Mouse (Mus musculus): ENCODE data around the gene Slfn1. TPM values are rescaled to one million over a fixed set of nuclear protein-coding genes. Genes with fewer than 3 reads are reported as not detected.
"Not testable (repeated sequence)": the region's sequence is repeated elsewhere in the genome, so short reads cannot be mapped to it uniquely, and the experiment has no call there.

Gene Slfn1
- polyA plus RNA-seq, 1 experiment from 2014 or later: not detected

DNA sequence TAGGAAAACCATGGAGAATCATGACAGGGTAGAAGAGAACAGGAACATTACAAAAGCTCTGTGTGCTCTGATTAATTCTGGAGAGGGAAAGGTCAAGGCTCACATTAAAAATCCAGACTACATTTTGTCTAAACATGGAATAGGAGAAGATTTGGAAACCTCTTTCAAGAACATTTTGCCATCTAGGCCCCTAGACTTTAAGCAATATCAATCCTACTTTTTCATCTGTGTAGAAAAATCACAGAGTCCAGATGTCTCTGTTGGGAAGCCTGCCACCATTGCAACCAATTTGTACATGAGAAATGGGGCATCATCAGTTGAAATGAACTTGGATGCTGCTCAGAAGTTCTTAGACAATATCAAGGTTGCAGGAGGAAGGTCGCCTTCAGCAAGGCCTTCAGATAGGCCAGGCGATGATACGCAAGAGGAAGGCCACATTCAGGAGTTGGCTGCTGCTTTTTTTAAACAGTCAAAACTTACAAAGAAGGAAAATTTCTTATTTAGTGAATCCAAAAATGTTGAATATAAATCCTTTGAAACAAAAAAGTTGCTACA is 4.6 kb downstream of the Slfn1 start:
- Histone ChIP-seq H3K27ac (no peak overlapping the region), H3K9ac (no peak overlapping the region), H3K4me1 (no peaks in the 10 kb centered on the region), H3K9me3 (replicated peaks) (no peaks in the 10 kb centered on the region), H3K4me2 (replicated peaks) (no peak overlapping the region), H3K27me3 (no peaks in the 10 kb centered on the region), H3K36me3 (no peaks in the 10 kb centered on the region), H3K4me3 (no peak overlapping the region)
- ATAC-seq (ENCODE audit: low FRiP score): no peak
- 98% methylated on average over 3 of the region's 3 CpGs for WGBS

DNA sequence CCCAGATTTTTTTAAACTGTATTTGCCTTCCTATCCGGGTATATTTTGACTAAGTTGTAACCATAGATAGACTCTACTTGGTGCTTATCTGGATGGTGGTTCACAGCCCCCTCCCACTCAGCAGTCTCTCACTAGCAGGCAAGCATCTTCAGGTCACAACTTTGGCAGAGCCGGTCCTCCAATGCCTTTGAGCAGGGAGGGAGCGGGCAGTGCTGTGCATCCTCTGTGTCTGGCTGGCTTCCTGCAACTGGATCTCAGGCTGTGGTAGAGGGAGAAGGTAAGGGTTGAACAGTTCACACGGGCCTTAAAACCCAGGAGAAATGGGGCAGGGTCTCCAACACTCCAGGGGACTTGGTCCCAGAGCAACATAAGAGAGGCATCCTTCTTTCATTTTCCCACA is 6.5 kb downstream of the Slfn1 start:
- H3K27ac ChIP-seq: no peak overlapping the region
- no peak overlapping the region for H3K4me2 ChIP-seq (replicated peaks)
- no peaks in the 10 kb centered on the region for H3K27me3 ChIP-seq
- H3K9ac ChIP-seq: no peak overlapping the region
- H3K36me3 ChIP-seq: no peaks in the 10 kb centered on the region
- H3K4me3 ChIP-seq: no peak overlapping the region
- no peaks in the 10 kb centered on the region for H3K4me1 ChIP-seq
- no peaks in the 10 kb centered on the region for H3K9me3 ChIP-seq (replicated peaks)
- ATAC-seq (ENCODE audit: low FRiP score): no peak
- WGBS: 82% methylated on average over 4 of the region's 4 CpGs

DNA sequence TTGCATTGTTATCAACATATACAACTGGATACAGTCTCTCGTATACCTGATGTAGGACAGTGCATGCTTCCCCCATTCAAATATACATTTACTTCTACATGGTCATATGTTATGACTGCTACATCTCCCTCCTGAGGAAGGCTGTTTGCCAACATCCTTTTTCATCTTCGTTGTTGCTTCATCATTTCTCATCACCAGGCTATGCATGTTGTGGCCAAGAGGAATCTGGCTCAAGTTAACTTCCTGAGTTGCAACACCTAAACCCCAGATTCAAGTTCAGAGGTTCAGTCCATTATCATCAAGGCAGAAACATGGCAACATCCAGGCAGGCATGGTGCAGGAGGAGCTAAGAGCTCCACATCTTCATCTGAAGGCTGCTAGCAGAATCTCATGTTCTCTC is 8.3 kb downstream of the Slfn1 start:
- no peak for ATAC-seq (ENCODE audit: low FRiP score)
- H3K9ac ChIP-seq: no peak overlapping the region
- WGBS: 77% methylated on average over 2 of the region's 2 CpGs
- no peak overlapping the region for H3K27ac ChIP-seq
- H3K36me3 ChIP-seq: no peaks in the 10 kb centered on the region
- no peaks in the 10 kb centered on the region for H3K27me3 ChIP-seq
- no peaks in the 10 kb centered on the region for H3K4me1 ChIP-seq
- H3K4me3 ChIP-seq: no peak overlapping the region
- no peak overlapping the region for H3K4me2 ChIP-seq (replicated peaks)
- H3K9me3 ChIP-seq (replicated peaks): no peaks in the 10 kb centered on the region

DNA sequence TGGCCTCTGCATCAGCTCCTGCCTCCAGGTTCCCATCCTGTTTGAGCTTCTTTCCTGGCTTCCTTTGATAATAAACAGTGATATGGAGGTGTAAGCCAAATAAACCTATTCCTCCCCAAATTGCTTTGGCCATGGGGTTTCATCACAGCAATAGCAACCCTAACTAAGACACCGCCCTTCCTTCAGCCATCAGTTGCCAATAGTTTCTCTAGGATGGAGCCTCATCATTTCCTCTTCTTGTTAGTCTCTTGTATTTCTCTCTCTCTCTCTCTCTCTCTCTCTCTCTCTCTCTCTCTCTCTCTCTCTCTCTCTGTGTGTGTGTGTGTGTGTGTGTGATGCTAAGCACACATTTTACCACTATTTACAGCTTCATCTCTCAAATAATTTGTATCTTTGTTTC is 9.0 kb downstream of the Slfn1 start:
- H3K4me1 ChIP-seq; H3K9ac ChIP-seq; H3K4me3 ChIP-seq; ATAC-seq (ENCODE audit: low FRiP score); H3K27ac ChIP-seq; H3K4me2 ChIP-seq (replicated peaks); H3K27me3 ChIP-seq; H3K9me3 ChIP-seq (replicated peaks); H3K36me3 ChIP-seq: not testable (repeated sequence)
- WGBS: 100% methylated on average over 1 of the region's 1 CpGs

DNA sequence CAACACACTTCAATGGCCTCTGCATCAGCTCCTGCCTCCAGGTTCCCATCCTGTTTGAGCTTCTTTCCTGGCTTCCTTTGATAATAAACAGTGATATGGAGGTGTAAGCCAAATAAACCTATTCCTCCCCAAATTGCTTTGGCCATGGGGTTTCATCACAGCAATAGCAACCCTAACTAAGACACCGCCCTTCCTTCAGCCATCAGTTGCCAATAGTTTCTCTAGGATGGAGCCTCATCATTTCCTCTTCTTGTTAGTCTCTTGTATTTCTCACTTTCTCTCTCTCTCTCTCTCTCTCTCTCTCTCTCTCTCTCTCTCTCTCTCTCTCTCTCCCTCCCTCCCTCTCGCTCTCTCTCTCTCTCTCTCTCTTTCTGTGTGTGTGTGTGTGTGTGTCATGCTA is 20.6 kb downstream of the Slfn1 start:
- not testable (repeated sequence) for ATAC-seq (ENCODE audit: low FRiP score); H3K9me3 ChIP-seq (replicated peaks); H3K36me3 ChIP-seq; H3K4me1 ChIP-seq; H3K4me3 ChIP-seq; H3K27ac ChIP-seq; H3K9ac ChIP-seq; H3K4me2 ChIP-seq (replicated peaks); H3K27me3 ChIP-seq
- WGBS: 86% methylated on average over 1 of the region's 2 CpGs

DNA sequence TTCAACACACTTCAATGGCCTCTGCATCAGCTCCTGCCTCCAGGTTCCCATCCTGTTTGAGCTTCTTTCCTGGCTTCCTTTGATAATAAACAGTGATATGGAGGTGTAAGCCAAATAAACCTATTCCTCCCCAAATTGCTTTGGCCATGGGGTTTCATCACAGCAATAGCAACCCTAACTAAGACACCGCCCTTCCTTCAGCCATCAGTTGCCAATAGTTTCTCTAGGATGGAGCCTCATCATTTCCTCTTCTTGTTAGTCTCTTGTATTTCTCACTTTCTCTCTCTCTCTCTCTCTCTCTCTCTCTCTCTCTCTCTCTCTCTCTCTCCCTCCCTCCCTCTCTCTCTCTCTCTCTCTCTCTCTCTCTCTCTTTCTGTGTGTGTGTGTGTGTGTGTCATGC is 32.3 kb downstream of the Slfn1 start:
- H3K4me3 ChIP-seq; H3K4me2 ChIP-seq (replicated peaks); H3K36me3 ChIP-seq; H3K9ac ChIP-seq; H3K27ac ChIP-seq; H3K4me1 ChIP-seq; H3K9me3 ChIP-seq (replicated peaks); ATAC-seq (ENCODE audit: low FRiP score); H3K27me3 ChIP-seq: not testable (repeated sequence)
- no CpG with 5 or more reads among the region's 1 CpGs for WGBS

Other genes starting within 250 kb of the Slfn1 start
- gene Rffl, start 245.6 kb upstream of the Slfn1 start, polyA plus RNA-seq (2016; fragmentation: Nextera tagmentation; extraction: Ambion mirVana): 8.9 and 9.6 TPM in 2 replicates
- gene Rad51d, start 226.2 kb upstream of the Slfn1 start, polyA plus RNA-seq (2016; fragmentation: Nextera tagmentation; extraction: Ambion mirVana): 10.9 and 12.6 TPM in 2 replicates
- gene Fndc8, start 224.7 kb upstream of the Slfn1 start, polyA plus RNA-seq (2016; fragmentation: Nextera tagmentation; extraction: Ambion mirVana): 0.65 and 0.68 TPM in 2 replicates
- gene Nle1, start 208.4 kb upstream of the Slfn1 start, polyA plus RNA-seq (2016; fragmentation: Nextera tagmentation; extraction: Ambion mirVana): 32.1 and 32.7 TPM in 2 replicates
- gene Unc45b, start 206.3 kb upstream of the Slfn1 start, polyA plus RNA-seq (2016; fragmentation: Nextera tagmentation; extraction: Ambion mirVana): 1.4 and 4.1 TPM in 2 replicates
- 1.1 and 1.3 TPM in 2 replicates for gene Slfn5, start 165.5 kb upstream of the Slfn1 start, polyA plus RNA-seq (2016; fragmentation: Nextera tagmentation; extraction: Ambion mirVana)
- gene Slfn9, start 125.0 kb upstream of the Slfn1 start, polyA plus RNA-seq (2016; fragmentation: Nextera tagmentation; extraction: Ambion mirVana): 10.1 and 10.9 TPM in 2 replicates
- 0.34 and 0.53 TPM in 2 replicates for gene Slfn8, start 96.0 kb upstream of the Slfn1 start, polyA plus RNA-seq (2016; fragmentation: Nextera tagmentation; extraction: Ambion mirVana)
- gene Slfn2, start 51.7 kb upstream of the Slfn1 start, polyA plus RNA-seq (2016; fragmentation: Nextera tagmentation; extraction: Ambion mirVana): 1.7 and 2.4 TPM in 2 replicates
- 0.13 TPM in 1 of 2 replicates, not detected in the other for gene Slfn4, start 58.3 kb downstream of the Slfn1 start, polyA plus RNA-seq (2016; fragmentation: Nextera tagmentation; extraction: Ambion mirVana)
- gene Slfn3, start 74.5 kb downstream of the Slfn1 start, polyA plus RNA-seq (2016; fragmentation: Nextera tagmentation; extraction: Ambion mirVana): 0.66 and 0.68 TPM in 2 replicates
- gene Slfn14, start 169.9 kb downstream of the Slfn1 start, polyA plus RNA-seq (2016; fragmentation: Nextera tagmentation; extraction: Ambion mirVana): 0.87 and 1.1 TPM in 2 replicates
- gene Ap2b1, start 182.2 kb downstream of the Slfn1 start, polyA plus RNA-seq (2016; fragmentation: Nextera tagmentation; extraction: Ambion mirVana): 113 and 128 TPM in 2 replicates
- gene Pex12, start 185.7 kb downstream of the Slfn1 start, polyA plus RNA-seq (2016; fragmentation: Nextera tagmentation; extraction: Ambion mirVana): 16.4 and 19.8 TPM in 2 replicates

Measured in hindbrain, embryonic 12.5 days (tissue).